Comparison of ENCODE assay signal across 20 mouse cellular contexts in genomic region chr13:15026601-15027000, GRCm38 (mm10).
"Had no signal": no experiment of that assay in that cellular context is flagged by ENCODE, and none has a peak within 500 bp of the region (broad histone marks: within the 10 kb centered on the region; RNA-seq: fewer than 3 reads in every experiment).

No protein-coding gene starts in this region.

- H3K27me3 ChIP-seq: lung, embryonic 15.5 days; midbrain, embryonic 12.5 days; neural tube, embryonic 13.5 days; neural tube, embryonic 15.5 days had no signal

- H3K4me1 ChIP-seq: lung, embryonic 15.5 days; midbrain, embryonic 10.5 days; midbrain, embryonic 12.5 days; neural tube, embryonic 13.5 days; neural tube, embryonic 15.5 days had no signal

- H3K4me3 ChIP-seq: lung, embryonic 15.5 days; midbrain, embryonic 10.5 days; midbrain, embryonic 12.5 days; myocyte; neural tube, embryonic 13.5 days; neural tube, embryonic 15.5 days had no signal

- H3K27ac ChIP-seq: lung, embryonic 15.5 days; midbrain, embryonic 10.5 days; midbrain, embryonic 12.5 days; neural tube, embryonic 13.5 days; neural tube, embryonic 15.5 days had no signal

- H3K4me2 ChIP-seq: lung, embryonic 15.5 days; midbrain, embryonic 12.5 days; neural tube, embryonic 13.5 days; neural tube, embryonic 15.5 days had no signal

- ATAC-seq: lung, postnatal 0 days; midbrain, embryonic 16.5 days had no signal

- H3K36me3 ChIP-seq: lung, embryonic 15.5 days; midbrain, embryonic 10.5 days; midbrain, embryonic 12.5 days; neural tube, embryonic 13.5 days; neural tube, embryonic 15.5 days had no signal

- H3K9ac ChIP-seq: lung, embryonic 15.5 days; midbrain, embryonic 12.5 days; neural tube, embryonic 13.5 days; neural tube, embryonic 15.5 days had no signal

- H3K9me3 ChIP-seq: lung, embryonic 15.5 days; midbrain, embryonic 10.5 days; midbrain, embryonic 12.5 days; neural tube, embryonic 13.5 days; neural tube, embryonic 15.5 days had no signal

- DNase-seq: lung, adult 18-20 months; lung, postnatal 14 days; lung, postnatal 36 days; midbrain, embryonic 14.5 days; retina, postnatal 1 day; right cerebral cortex, adult 18-20 months; right cerebral cortex, postnatal 25 days; right cerebral cortex, postnatal 4 days; spleen, adult 18-20 months; thymus, adult 2 months; thymus, postnatal 25 days; thymus, postnatal 4 days had no signal
